Mouse (Mus musculus) heart, postnatal 0 days (tissue): Measurements from ENCODE around the gene Sec31a. TPM values are rescaled to one million over a fixed set of nuclear protein-coding genes. Genes with fewer than 3 reads are reported as not detected.
A peak's percentile ranks its signal among the peaks of the same experiment; 100 is the strongest.

Source experiments
- ATAC-seq: fragments of 200-750 bp; cut with Nextera tagmentation; 2 replicates; pipeline ENCODE4 v1.8.0; 2017; ENCODE audit warnings: low read depth, moderate number of reproducible peaks, moderate library complexity; ENCODE audit not compliant: insufficient read depth
- DNase-seq: peaks from one replicate; pipeline ENCODE4 v3.0.0-alpha.2; 2016; ENCODE audit warnings: low spot score
- H3K27ac ChIP-seq: fragments of 300-500 bp; sonication (generic); 2 replicates; pipeline ENCODE4 v1.5.1; 2014; ENCODE audit warnings: low read depth, mild to moderate bottlenecking
- H3K27me3 ChIP-seq: fragments of 300-500 bp; sonication (generic); 2 replicates; pipeline ENCODE4 v1.6.1; 2014; ENCODE audit warnings: low read length, mixed read lengths; ENCODE audit not compliant: control insufficient read depth, insufficient read depth
- H3K36me3 ChIP-seq: fragments of 300-500 bp; sonication (generic); replicated peaks from 2 replicates; pipeline ENCODE4 v1.6.1; 2014; ENCODE audit warnings: low read length, mixed read lengths; ENCODE audit not compliant: control insufficient read depth, insufficient read depth
- H3K4me1 ChIP-seq: fragments of 300-500 bp; sonication (generic); 2 replicates; pipeline ENCODE4 v1.6.1; 2014; ENCODE audit warnings: antibody characterized with exemption; ENCODE audit not compliant: control insufficient read depth, insufficient read depth
- H3K4me2 ChIP-seq: fragments of 300-500 bp; sonication (generic); 2 replicates; pipeline ENCODE4 v1.6.1; 2014; ENCODE audit warnings: low read depth, mild to moderate bottlenecking, low read length, moderate library complexity
- H3K4me3 ChIP-seq: fragments of 300-500 bp; sonication (generic); 2 replicates; pipeline ENCODE4 v1.5.1; 2014; ENCODE audit warnings: low read depth, low read length
- H3K9ac ChIP-seq: fragments of 300-500 bp; sonication (generic); replicated peaks from 2 replicates; pipeline ENCODE4 v1.6.1; 2014; ENCODE audit warnings: low read depth, low read length, mixed read lengths
- H3K9me3 ChIP-seq: fragments of 300-500 bp; sonication (generic); replicated peaks from 2 replicates; pipeline ENCODE4 v1.6.1; 2016; ENCODE audit warnings: low read length; ENCODE audit not compliant: control insufficient read depth
- CTCF ChIP-seq: IDR thresholded peaks from 2 replicates; pipeline ENCODE4 v1.5.1; 2016; ENCODE audit warnings: antibody characterized with exemption, control low read depth, low read depth
- EP300 ChIP-seq: IDR thresholded peaks from 2 replicates; pipeline ENCODE4 v1.6.1; 2016; ENCODE audit warnings: antibody characterized with exemption, low read depth
- WGBS: fragments of 180-500 bp; shearing (Covaris S2); extraction: QIAGEN DNeasy Blood & Tissue Kit; methylation state at CpG from one replicate; pipeline ENCODE4 v1.1.7; 2014; 5-methylcytosine and 5-hydroxymethylcytosine counted together
- polyA plus RNA-seq: library from polyadenylated mRNA; unstranded; fragments of >200 nt; fragmentation: Nextera tagmentation; extraction: Ambion mirVana; gene quantifications from 2 replicates; pipeline ENCODE4 v1.2.1, GENCODE M21; 2015
- total RNA-seq: library from RNA; depleted of rRNA; stranded (reverse); fragments of >200 nt; gene quantifications from 2 replicates; pipeline ENCODE4 v1.2.3, GENCODE M21; 2014; ENCODE audit warnings: low replicate concordance; rRNA removed

Gene Sec31a
- 246 and 258 TPM in 2 replicates for total RNA-seq
- 101 and 102 TPM in 2 replicates for polyA plus RNA-seq

GRCm38 (mm10) chr5:100415761-100416590, at the start of gene Sec31a:
Gene Sec31a (minus strand): TSS chr5:100416234.
- Histone ChIP-seq H3K4me3 (peak within 1 kb of the TSS; percentile 89), H3K36me3 (peaks cover 25% of the 10 kb centered on the region), H3K9me3 (no peaks in the 10 kb centered on the region), H3K27ac (peak within 1 kb of the TSS; percentile 93), H3K4me2 (peak within 1 kb of the TSS; percentile 67), H3K9ac (peak within 1 kb of the TSS; percentile 82), H3K4me1 (peaks cover 29% of the 10 kb centered on the region), H3K27me3 (no peaks in the 10 kb centered on the region)
- DNase-seq (peak; percentile 96), ATAC-seq (peak; percentile 98)
- TF ChIP-seq EP300 (peak; percentile 86; the same call in 1 of the 2 replicates), CTCF (peak; percentile 12; the same call in 1 of the 2 replicates)
- WGBS: under 1% methylated on average over 69 of the region's 82 CpGs

- no peak overlapping the region for H3K4me2 ChIP-seq
- peaks cover 31% of the 10 kb centered on the region for H3K36me3 ChIP-seq
- H3K9ac ChIP-seq: no peak overlapping the region
- ATAC-seq (no peak), DNase-seq (no peak)
- no peaks in the 10 kb centered on the region for H3K9me3 ChIP-seq
- H3K27ac ChIP-seq: no peak overlapping the region
- H3K4me1 ChIP-seq: no peaks in the 10 kb centered on the region
- no peak for TF ChIP-seq CTCF
- TF ChIP-seq EP300: no peak
- no peak overlapping the region for H3K4me3 ChIP-seq
- WGBS: 87% methylated on average over 2 of the region's 2 CpGs
- H3K27me3 ChIP-seq: no peaks in the 10 kb centered on the region
These were observed 46.3 kb upstream of the Sec31a start for GRCm38 (mm10) chr5:100462374-100462773.

- Histone ChIP-seq H3K4me2 (no peak overlapping the region), H3K4me1 (no peaks in the 10 kb centered on the region), H3K27ac (no peak overlapping the region), H3K9me3 (no peaks in the 10 kb centered on the region), H3K27me3 (no peaks in the 10 kb centered on the region), H3K9ac (no peak overlapping the region), H3K36me3 (peaks cover 36% of the 10 kb centered on the region), H3K4me3 (no peak overlapping the region)
- WGBS: 92% methylated on average over 9 of the region's 9 CpGs
- DNase-seq (no peak), ATAC-seq (no peak)
- TF ChIP-seq EP300: no peak
- no peak for TF ChIP-seq CTCF
These were observed 45.5 kb upstream of the Sec31a start for GRCm38 (mm10) chr5:100461526-100461925.

- no peaks in the 10 kb centered on the region for H3K27me3 ChIP-seq
- ATAC-seq: no peak
- H3K4me3 ChIP-seq: no peak overlapping the region
- H3K9ac ChIP-seq: no peak overlapping the region
- peaks cover 44% of the 10 kb centered on the region for H3K36me3 ChIP-seq
- no peak overlapping the region for H3K4me2 ChIP-seq
- H3K27ac ChIP-seq: no peak overlapping the region
- WGBS: 92% methylated on average over 5 of the region's 5 CpGs
- DNase-seq: no peak
- no peaks in the 10 kb centered on the region for H3K4me1 ChIP-seq
- TF ChIP-seq CTCF (no peak), EP300 (no peak)
- no peaks in the 10 kb centered on the region for H3K9me3 ChIP-seq
These were observed 43.4 kb upstream of the Sec31a start for GRCm38 (mm10) chr5:100459468-100459867.

- H3K27ac ChIP-seq: no peak overlapping the region
- peaks cover 81% of the 10 kb centered on the region for H3K36me3 ChIP-seq
- no peak overlapping the region for H3K4me2 ChIP-seq
- no peak for DNase-seq
- H3K9me3 ChIP-seq: no peaks in the 10 kb centered on the region
- 73% methylated on average over 2 of the region's 2 CpGs for WGBS
- no peak overlapping the region for H3K9ac ChIP-seq
- H3K4me3 ChIP-seq: no peak overlapping the region
- no peaks in the 10 kb centered on the region for H3K4me1 ChIP-seq
- no peaks in the 10 kb centered on the region for H3K27me3 ChIP-seq
- TF ChIP-seq EP300: no peak
- TF ChIP-seq CTCF: no peak
- no peak for ATAC-seq
These were observed 35.8 kb upstream of the Sec31a start for GRCm38 (mm10) chr5:100451871-100452270.
